Mouse (Mus musculus): ENCODE results near the gene Gprin3. TPM values are rescaled to one million over a fixed set of nuclear protein-coding genes. Genes with fewer than 3 reads are reported as not detected.

Gene Gprin3
- 0.23 and 0.72 TPM in 2 replicates for polyA plus RNA-seq (2011; ENCODE audit: insufficient read depth, insufficient read length, low replicate concordance, missing spikeins)

DNA sequence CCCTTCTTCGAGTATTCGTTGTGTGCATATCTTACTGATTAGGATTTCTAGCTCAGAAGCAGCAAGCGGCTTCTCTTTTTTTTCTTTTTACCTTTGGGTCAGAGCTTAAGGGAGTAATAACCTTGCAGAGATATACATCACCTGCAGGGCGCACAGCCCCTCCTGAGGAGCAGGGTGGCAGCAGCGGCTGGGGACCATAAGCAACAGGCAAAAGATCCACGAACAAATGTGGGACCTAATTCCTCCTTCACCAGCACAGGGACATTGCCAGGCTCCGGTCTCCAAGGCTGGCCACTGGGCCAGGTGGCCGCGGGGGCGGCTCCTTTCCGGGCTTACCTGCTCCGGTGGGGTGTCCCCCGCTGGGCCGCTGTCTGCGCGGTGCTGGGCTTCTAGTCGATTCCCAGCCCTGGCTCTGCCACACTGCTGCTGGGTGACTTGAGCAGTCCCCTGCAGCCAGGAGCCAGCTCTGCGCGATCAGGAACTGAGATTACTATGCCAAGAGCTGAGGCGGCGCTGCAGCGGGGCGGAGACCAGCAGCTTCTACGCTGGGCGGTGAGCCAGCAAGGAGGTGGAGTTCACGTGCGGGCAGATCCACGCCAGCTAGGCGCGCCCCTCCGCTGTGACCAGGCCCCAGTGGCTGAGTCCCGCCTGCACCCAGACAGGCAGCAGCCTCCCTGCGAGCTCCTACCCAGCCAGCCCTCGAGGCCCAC, at the start of gene Gprin3:
Gprin3 (minus strand) TSS at position 471 of the 710 bp plus-strand sequence.
- Histone ChIP-seq H3K4me1 (ENCODE audit: control insufficient read depth, insufficient read depth, low read length) (no peaks in the 10 kb centered on the region; the same call in none of the 2 replicates), H3K27ac (ENCODE audit: control insufficient read depth, insufficient read depth, low read depth, low read length, poor library complexity) (peak within 1 kb of the TSS; percentile 77), H3K4me3 (replicated peaks; ENCODE audit: control insufficient read depth, low read depth, low read length) (peak within 1 kb of the TSS; percentile 37)
- WGBS, result 3% methylated on average over 34 of the region's 34 CpGs
- TF ChIP-seq POLR2A (IDR thresholded peaks at IDR 0.05; ENCODE audit: borderline replicate concordance, control insufficient read depth, low read depth, low read length) (peak; percentile 40; the same call in 1 of the 2 replicates), CTCF (IDR thresholded peaks at IDR 0.05; ENCODE audit: control insufficient read depth, insufficient read depth, low read length) (no peak)

DNA sequence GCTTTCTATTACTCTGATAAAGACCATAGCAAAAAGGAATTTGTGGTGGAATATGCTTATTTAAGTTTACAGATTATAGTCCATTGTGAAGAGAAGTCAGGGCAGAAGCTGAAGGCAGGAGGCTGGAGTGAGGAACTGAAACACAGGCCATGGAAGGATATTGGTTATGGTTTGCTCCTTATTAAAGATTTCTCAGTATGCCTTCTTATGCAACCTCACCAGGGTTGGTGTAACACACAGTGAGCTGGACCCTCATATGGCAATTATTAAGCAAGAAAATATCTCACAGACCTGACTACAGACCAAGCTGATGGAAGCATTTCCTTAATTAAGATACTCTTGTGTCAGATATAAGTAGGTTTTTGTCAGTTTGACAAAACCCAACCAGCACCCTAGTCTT, 32.8 kb upstream of the Gprin3 start:
- H3K27ac ChIP-seq (ENCODE audit: control insufficient read depth, insufficient read depth, low read depth, low read length, poor library complexity), result no peak overlapping the region
- H3K4me3 ChIP-seq (replicated peaks; ENCODE audit: control insufficient read depth, low read depth, low read length), result no peak overlapping the region
- TF ChIP-seq POLR2A (IDR thresholded peaks at IDR 0.05; ENCODE audit: borderline replicate concordance, control insufficient read depth, low read depth, low read length) (no peak), CTCF (IDR thresholded peaks at IDR 0.05; ENCODE audit: control insufficient read depth, insufficient read depth, low read length) (no peak)
- no peaks in the 10 kb centered on the region for H3K4me1 ChIP-seq (ENCODE audit: control insufficient read depth, insufficient read depth, low read length)

DNA sequence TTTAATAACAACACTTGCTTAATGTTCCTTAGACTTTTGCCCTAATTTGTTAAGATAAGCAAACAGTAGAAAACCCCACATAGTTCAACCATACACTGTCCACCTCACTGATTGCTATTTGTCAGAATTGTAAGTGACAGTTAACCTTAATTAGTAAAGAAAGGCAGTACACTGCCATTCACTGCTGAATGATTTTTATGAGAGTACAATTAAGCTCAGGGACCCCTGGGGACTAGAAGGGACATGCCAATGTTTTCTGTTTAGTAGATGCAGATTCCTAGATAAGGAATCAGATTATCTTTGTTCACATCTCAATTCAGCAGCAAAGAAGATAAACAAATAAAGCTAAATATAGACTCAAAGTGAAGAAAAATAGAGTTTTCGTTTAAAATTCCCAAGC, 30.0 kb upstream of the Gprin3 start:
- Histone ChIP-seq H3K4me3 (replicated peaks; ENCODE audit: control insufficient read depth, low read depth, low read length) (no peak overlapping the region), H3K27ac (ENCODE audit: control insufficient read depth, insufficient read depth, low read depth, low read length, poor library complexity) (no peak overlapping the region), H3K4me1 (ENCODE audit: control insufficient read depth, insufficient read depth, low read length) (no peaks in the 10 kb centered on the region)
- 82% methylated on average over 1 of the region's 1 CpGs for WGBS
- TF ChIP-seq POLR2A (IDR thresholded peaks at IDR 0.05; ENCODE audit: borderline replicate concordance, control insufficient read depth, low read depth, low read length) (no peak), CTCF (IDR thresholded peaks at IDR 0.05; ENCODE audit: control insufficient read depth, insufficient read depth, low read length) (no peak)

DNA sequence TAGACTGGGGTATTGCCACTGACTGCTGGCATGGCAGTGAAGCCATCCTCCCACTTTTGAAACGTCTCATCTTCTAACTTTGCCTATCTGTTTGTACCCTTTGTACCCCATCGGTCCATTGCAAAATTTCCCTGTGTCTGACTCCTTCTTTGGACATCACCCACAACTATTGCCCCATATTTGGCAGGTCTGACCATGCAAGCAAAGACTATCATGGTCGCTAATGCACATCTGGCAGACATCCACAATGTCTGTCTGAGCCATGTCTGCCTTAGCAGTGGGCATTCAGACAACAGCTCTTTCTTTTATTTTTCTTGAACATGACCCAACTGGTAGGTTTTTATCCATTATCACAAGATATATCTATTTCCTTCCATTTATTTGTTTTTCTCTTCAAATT, 25.3 kb upstream of the Gprin3 start:
- H3K4me3 ChIP-seq (replicated peaks; ENCODE audit: control insufficient read depth, low read depth, low read length), result no peak overlapping the region
- TF ChIP-seq CTCF (IDR thresholded peaks at IDR 0.05; ENCODE audit: control insufficient read depth, insufficient read depth, low read length) (no peak), POLR2A (IDR thresholded peaks at IDR 0.05; ENCODE audit: borderline replicate concordance, control insufficient read depth, low read depth, low read length) (no peak)
- no peak overlapping the region for H3K27ac ChIP-seq (ENCODE audit: control insufficient read depth, insufficient read depth, low read depth, low read length, poor library complexity)
- 55% methylated on average over 3 of the region's 3 CpGs for WGBS
- no peaks in the 10 kb centered on the region for H3K4me1 ChIP-seq (ENCODE audit: control insufficient read depth, insufficient read depth, low read length)

DNA sequence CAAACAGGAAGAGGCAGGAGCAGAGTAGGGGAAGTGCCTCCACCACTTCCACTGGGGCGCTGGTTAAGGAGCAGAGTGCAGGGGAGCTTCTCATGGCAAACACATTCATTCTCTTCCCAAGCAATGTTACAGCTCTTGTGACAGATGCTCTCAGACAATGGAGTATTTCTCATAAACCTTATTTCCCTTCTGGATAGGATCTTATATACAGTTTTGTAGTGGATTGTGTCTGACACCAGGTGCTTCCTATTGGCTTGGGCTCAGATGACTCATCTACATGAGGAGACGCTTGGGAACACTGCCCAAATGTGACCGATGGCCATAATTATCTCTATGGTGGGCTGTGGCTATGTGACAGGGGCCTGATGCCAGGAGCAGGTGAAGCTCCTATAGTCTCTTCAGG, 19.0 kb upstream of the Gprin3 start:
- WGBS, result 58% methylated on average over 3 of the region's 3 CpGs
- no peaks in the 10 kb centered on the region for H3K4me1 ChIP-seq (ENCODE audit: control insufficient read depth, insufficient read depth, low read length)
- no peak overlapping the region for H3K27ac ChIP-seq (ENCODE audit: control insufficient read depth, insufficient read depth, low read depth, low read length, poor library complexity)
- TF ChIP-seq CTCF (IDR thresholded peaks at IDR 0.05; ENCODE audit: control insufficient read depth, insufficient read depth, low read length), result no peak
- no peak for TF ChIP-seq POLR2A (IDR thresholded peaks at IDR 0.05; ENCODE audit: borderline replicate concordance, control insufficient read depth, low read depth, low read length)
- no peak overlapping the region for H3K4me3 ChIP-seq (replicated peaks; ENCODE audit: control insufficient read depth, low read depth, low read length)

DNA sequence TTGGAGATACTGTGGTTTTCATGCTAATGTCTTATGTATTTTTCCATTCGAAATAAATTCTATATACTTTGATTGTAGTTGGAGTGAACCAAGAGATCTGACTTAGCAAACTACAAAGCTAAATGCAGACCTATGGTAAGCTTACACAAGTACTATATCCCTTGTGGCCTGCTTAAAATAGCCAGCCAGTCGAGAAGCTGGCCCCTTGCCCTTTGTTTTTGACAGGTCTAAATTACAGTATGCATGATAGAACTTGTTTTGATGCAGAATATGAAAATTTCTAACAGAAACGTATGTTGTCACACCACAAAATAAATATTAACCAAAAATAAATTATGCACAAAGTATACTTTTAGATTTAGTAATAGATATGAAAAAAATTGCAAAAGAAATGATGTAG, 9.8 kb upstream of the Gprin3 start:
- H3K4me1 ChIP-seq (ENCODE audit: control insufficient read depth, insufficient read depth, low read length), result no peaks in the 10 kb centered on the region
- no peak overlapping the region for H3K4me3 ChIP-seq (replicated peaks; ENCODE audit: control insufficient read depth, low read depth, low read length)
- TF ChIP-seq CTCF (IDR thresholded peaks at IDR 0.05; ENCODE audit: control insufficient read depth, insufficient read depth, low read length) (no peak), POLR2A (IDR thresholded peaks at IDR 0.05; ENCODE audit: borderline replicate concordance, control insufficient read depth, low read depth, low read length) (no peak)
- H3K27ac ChIP-seq (ENCODE audit: control insufficient read depth, insufficient read depth, low read depth, low read length, poor library complexity), result no peak overlapping the region
- WGBS, result 52% methylated on average over 3 of the region's 3 CpGs

DNA sequence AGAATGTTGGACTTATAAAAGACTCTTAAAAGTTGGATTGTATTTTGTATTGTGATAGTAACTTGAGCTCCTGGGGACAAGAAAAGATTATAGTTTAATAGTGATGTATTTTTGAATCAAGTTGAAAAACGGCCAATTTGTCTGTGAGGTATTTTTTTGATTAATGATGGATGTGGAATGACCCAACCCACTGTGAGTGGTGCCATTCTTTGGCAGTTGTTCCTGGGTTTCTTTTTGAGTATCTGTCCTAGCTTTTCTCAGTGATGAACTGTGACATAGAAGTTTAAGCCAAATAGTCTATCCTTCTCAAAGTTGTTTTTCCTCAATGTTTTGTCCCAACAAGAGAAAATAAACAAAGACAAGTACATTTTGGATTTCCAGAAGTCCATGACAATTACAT, 7.0 kb upstream of the Gprin3 start:
- Histone ChIP-seq H3K4me1 (ENCODE audit: control insufficient read depth, insufficient read depth, low read length) (no peaks in the 10 kb centered on the region), H3K4me3 (replicated peaks; ENCODE audit: control insufficient read depth, low read depth, low read length) (no peak overlapping the region), H3K27ac (ENCODE audit: control insufficient read depth, insufficient read depth, low read depth, low read length, poor library complexity) (no peak overlapping the region)
- TF ChIP-seq CTCF (IDR thresholded peaks at IDR 0.05; ENCODE audit: control insufficient read depth, insufficient read depth, low read length) (no peak), POLR2A (IDR thresholded peaks at IDR 0.05; ENCODE audit: borderline replicate concordance, control insufficient read depth, low read depth, low read length) (no peak)
- WGBS, result 60% methylated on average over 1 of the region's 1 CpGs

DNA sequence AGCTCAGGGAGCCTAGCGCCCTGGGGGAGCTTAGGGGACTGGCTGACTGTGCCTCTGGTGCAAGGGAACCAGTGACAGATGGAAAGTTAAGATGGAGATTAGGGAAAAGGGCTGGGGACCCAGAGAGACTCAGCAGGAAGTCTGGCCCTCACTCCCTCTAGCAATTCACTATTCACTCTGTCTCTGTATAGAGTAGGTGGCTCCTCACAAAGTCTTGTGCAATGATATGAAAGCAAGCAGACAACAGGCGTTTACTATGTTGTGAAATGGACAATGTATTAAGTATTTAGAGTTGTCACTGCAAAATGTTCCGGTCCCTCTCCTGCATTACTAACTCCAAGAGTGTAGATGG, 416 bp upstream of the Gprin3 start:
- no peaks in the 10 kb centered on the region; the same call in none of the 2 replicates for H3K4me1 ChIP-seq (ENCODE audit: control insufficient read depth, insufficient read depth, low read length)
- 31% methylated on average over 3 of the region's 3 CpGs for WGBS
- no peak for TF ChIP-seq CTCF (IDR thresholded peaks at IDR 0.05; ENCODE audit: control insufficient read depth, insufficient read depth, low read length)
- TF ChIP-seq POLR2A (IDR thresholded peaks at IDR 0.05; ENCODE audit: borderline replicate concordance, control insufficient read depth, low read depth, low read length), result no peak
- peak overlapping the region; percentile 27 for H3K4me3 ChIP-seq (replicated peaks; ENCODE audit: control insufficient read depth, low read depth, low read length)
- peak overlapping the region; percentile 77 for H3K27ac ChIP-seq (ENCODE audit: control insufficient read depth, insufficient read depth, low read depth, low read length, poor library complexity)

Data from bone marrow, adult 2 months (tissue).